Comparison of ENCODE assay signal across 8 mouse cellular contexts in genomic region chrX:73965307-73965706, GRCm38 (mm10). TPM values are rescaled to one million over a fixed set of nuclear protein-coding genes. Genes with fewer than 3 reads are reported as not detected.
DNase-seq lines count a peak whose midpoint lies in the region; ATAC-seq and TF ChIP-seq lines count a peak whose summit lies in the region.

No protein-coding gene starts in this region.

- H3K9me3 ChIP-seq in forebrain, embryonic 15.5 days: no peaks in the 10 kb centered on the region
- H3K9me3 ChIP-seq in intestine, embryonic 16.5 days (ENCODE audit: control insufficient read depth, low read length): no peaks in the 10 kb centered on the region
- H3K9me3 ChIP-seq in midbrain, embryonic 10.5 days (replicated peaks): 0 out of 2 replicates have a peak, but pooled peaks cover 4% of the 10 kb centered on the region
- H3K9me3 ChIP-seq in stomach, embryonic 15.5 days: no peaks in the 10 kb centered on the region

- TF ChIP-seq POLR2A in bone marrow macrophage, adult 2 months (IDR thresholded peaks at IDR 0.05; ENCODE audit: borderline replicate concordance, low read depth, low read length): no peak

- peak overlapping the region; percentile 99 for H3K27ac ChIP-seq in bone marrow macrophage, adult 2 months (ENCODE audit: insufficient read depth, low read depth, low read length)
- peak overlapping the region; percentile 100 for H3K27ac ChIP-seq in forebrain, embryonic 15.5 days (replicated peaks)
- peak overlapping the region; percentile 99 for H3K27ac ChIP-seq in intestine, embryonic 16.5 days (ENCODE audit: low read length)
- H3K27ac ChIP-seq in midbrain, embryonic 10.5 days (replicated peaks): peak overlapping the region; percentile 96
- H3K27ac ChIP-seq in stomach, embryonic 15.5 days: peak overlapping the region; percentile 99; the same call in 1 of the 2 replicates

- peak overlapping the region; percentile 66 for H3K9ac ChIP-seq in forebrain, embryonic 15.5 days (replicated peaks)
- H3K9ac ChIP-seq in intestine, embryonic 16.5 days (ENCODE audit: low read depth, low read length): peak overlapping the region; percentile 78
- no peak overlapping the region; the same call in 1 of the 2 replicates for H3K9ac ChIP-seq in stomach, embryonic 15.5 days

- WGBS in forebrain, embryonic 15.5 days: 26% methylated on average over 20 of the region's 20 CpGs
- WGBS in intestine, embryonic 16.5 days: 15% methylated on average over 19 of the region's 20 CpGs
- 22% methylated on average over 20 of the region's 20 CpGs for WGBS in midbrain, embryonic 10.5 days
- WGBS in stomach, embryonic 15.5 days: 23% methylated on average over 20 of the region's 20 CpGs

- no peak for TF ChIP-seq CTCF in bone marrow macrophage, adult 2 months (IDR thresholded peaks at IDR 0.05; ENCODE audit: low read depth, low read length)

- H3K27me3 ChIP-seq in forebrain, embryonic 15.5 days: no peaks in the 10 kb centered on the region
- H3K27me3 ChIP-seq in intestine, embryonic 16.5 days (replicated peaks; ENCODE audit: control insufficient read depth, insufficient read depth, low read length): no peaks in the 10 kb centered on the region
- 0 out of 2 replicates have a peak, but pooled peaks cover 14% of the 10 kb centered on the region for H3K27me3 ChIP-seq in midbrain, embryonic 10.5 days (ENCODE audit: low read depth, poor library complexity, severe bottlenecking)
- no peaks in the 10 kb centered on the region for H3K27me3 ChIP-seq in stomach, embryonic 15.5 days (replicated peaks)

- DNase-seq in cerebellum, adult 11 months: peak; percentile 41
- peak; percentile 67 to 76 for DNase-seq in left cerebral cortex, postnatal 14 days (ENCODE audit: low spot score in 2 of 2)
- no peak for DNase-seq in midbrain, embryonic 10.5 days (ENCODE audit: low spot score)

- intact Hi-C loops in left cerebral cortex, postnatal 14 days (cut with DNase I): loop anchor here (5.0 kb wide), 2 partner anchors 57 to 447 kb away; partner anchors contain the start of gene Irak1

- H3K36me3 ChIP-seq in forebrain, embryonic 15.5 days: no peaks in the 10 kb centered on the region
- H3K36me3 ChIP-seq in intestine, embryonic 16.5 days (ENCODE audit: control insufficient read depth, insufficient read depth, low read length): no peaks in the 10 kb centered on the region
- H3K36me3 ChIP-seq in midbrain, embryonic 10.5 days: peaks cover 45% of the 10 kb centered on the region
- H3K36me3 ChIP-seq in stomach, embryonic 15.5 days: no peaks in the 10 kb centered on the region

- peaks cover 27% of the 10 kb centered on the region for H3K4me1 ChIP-seq in bone marrow macrophage, adult 2 months (ENCODE audit: control insufficient read depth, insufficient read depth, low read length)
- peaks cover 28% of the 10 kb centered on the region for H3K4me1 ChIP-seq in forebrain, embryonic 15.5 days
- H3K4me1 ChIP-seq in intestine, embryonic 16.5 days (ENCODE audit: control insufficient read depth, insufficient read depth, low read length): peaks cover 12% of the 10 kb centered on the region
- H3K4me1 ChIP-seq in midbrain, embryonic 10.5 days: peaks cover 22% of the 10 kb centered on the region
- H3K4me1 ChIP-seq in stomach, embryonic 15.5 days: peaks cover 12% of the 10 kb centered on the region; the same call in 1 of the 2 replicates

- peak overlapping the region; percentile 67 for H3K4me2 ChIP-seq in forebrain, embryonic 15.5 days (replicated peaks)
- H3K4me2 ChIP-seq in intestine, embryonic 16.5 days (ENCODE audit: low read depth, low read length): peak overlapping the region; percentile 49
- H3K4me2 ChIP-seq in stomach, embryonic 15.5 days: peak overlapping the region; percentile 62

- peak overlapping the region; percentile 94 for H3K4me3 ChIP-seq in bone marrow macrophage, adult 2 months (ENCODE audit: insufficient read depth, low read length)
- H3K4me3 ChIP-seq in forebrain, embryonic 15.5 days: peak overlapping the region; percentile 72
- H3K4me3 ChIP-seq in intestine, embryonic 16.5 days (ENCODE audit: low read length): peak overlapping the region; percentile 70
- H3K4me3 ChIP-seq in midbrain, embryonic 10.5 days: peak overlapping the region; percentile 73
- H3K4me3 ChIP-seq in stomach, embryonic 15.5 days (replicated peaks): peak overlapping the region; percentile 64

- ATAC-seq in cerebellum, adult (ENCODE audit: insufficient number of reproducible peaks, low FRiP score, low TSS enrichment): no peak
- ATAC-seq in forebrain, embryonic 15.5 days (replicated peaks): no peak
- ATAC-seq in intestine, embryonic 16.5 days: no peak
- no peak for ATAC-seq in stomach, embryonic 15.5 days (ENCODE audit: insufficient read depth, low FRiP score, low read depth)

RNA-seq across cellular contexts. Expression of gene Hcfc1, which starts 0.8 kb away (rescaled TPM):
- polyA plus RNA-seq in bone marrow macrophage, adult 2 months (2012; ENCODE audit: insufficient read depth, insufficient read length, missing spikeins): 37.1 and 39.9 TPM in 2 replicates
- polyA plus RNA-seq in forebrain, embryonic 15.5 days (2015; fragmentation: Nextera tagmentation; extraction: Ambion mirVana): 59.4 and 61.6 TPM in 2 replicates
- polyA plus RNA-seq in intestine, embryonic 16.5 days (2015; fragmentation: Nextera tagmentation; extraction: Ambion mirVana): 33.8 and 34.2 TPM in 2 replicates
- 10 to 100 TPM; 71.8 to 73.7 TPM for total RNA-seq in left cerebral cortex, postnatal 14 days (2021)
- 69.6 and 78.0 TPM in 2 replicates for polyA plus RNA-seq in midbrain, embryonic 10.5 days (2016; fragmentation: Nextera tagmentation; extraction: Ambion mirVana)
- 40.8 and 46.8 TPM in 2 replicates for polyA plus RNA-seq in stomach, embryonic 15.5 days (2015; fragmentation: Nextera tagmentation; extraction: Ambion mirVana)

RNA-seq across cellular contexts. Expression of gene Renbp, which starts 34.7 kb away (rescaled TPM):
- polyA plus RNA-seq in bone marrow macrophage, adult 2 months (2012; ENCODE audit: insufficient read depth, insufficient read length, missing spikeins): 162 and 175 TPM in 2 replicates
- polyA plus RNA-seq in forebrain, embryonic 15.5 days (2015; fragmentation: Nextera tagmentation; extraction: Ambion mirVana): 8.3 and 9.3 TPM in 2 replicates
- 351 and 523 TPM in 2 replicates for polyA plus RNA-seq in intestine, embryonic 16.5 days (2015; fragmentation: Nextera tagmentation; extraction: Ambion mirVana)
- total RNA-seq in left cerebral cortex, postnatal 14 days (2021): 1 to 10 TPM; 5.4 to 6.4 TPM
- polyA plus RNA-seq in midbrain, embryonic 10.5 days (2016; fragmentation: Nextera tagmentation; extraction: Ambion mirVana): 16.8 and 23.3 TPM in 2 replicates
- polyA plus RNA-seq in stomach, embryonic 15.5 days (2015; fragmentation: Nextera tagmentation; extraction: Ambion mirVana): 49.5 and 55.0 TPM in 2 replicates

RNA-seq across cellular contexts. Expression of gene Naa10, which starts 43.6 kb away (rescaled TPM):
- 29.6 and 34.5 TPM in 2 replicates for polyA plus RNA-seq in bone marrow macrophage, adult 2 months (2012; ENCODE audit: insufficient read depth, insufficient read length, missing spikeins)
- 108 and 110 TPM in 2 replicates for polyA plus RNA-seq in forebrain, embryonic 15.5 days (2015; fragmentation: Nextera tagmentation; extraction: Ambion mirVana)
- polyA plus RNA-seq in intestine, embryonic 16.5 days (2015; fragmentation: Nextera tagmentation; extraction: Ambion mirVana): 170 and 184 TPM in 2 replicates
- 10 to 100 TPM; 57.2 to 58.8 TPM for total RNA-seq in left cerebral cortex, postnatal 14 days (2021)
- 144 and 159 TPM in 2 replicates for polyA plus RNA-seq in midbrain, embryonic 10.5 days (2016; fragmentation: Nextera tagmentation; extraction: Ambion mirVana)
- polyA plus RNA-seq in stomach, embryonic 15.5 days (2015; fragmentation: Nextera tagmentation; extraction: Ambion mirVana): 144 and 156 TPM in 2 replicates

RNA-seq across cellular contexts. Expression of gene Arhgap4, which starts 43.6 kb away (rescaled TPM):
- 102 and 106 TPM in 2 replicates for polyA plus RNA-seq in bone marrow macrophage, adult 2 months (2012; ENCODE audit: insufficient read depth, insufficient read length, missing spikeins)
- polyA plus RNA-seq in forebrain, embryonic 15.5 days (2015; fragmentation: Nextera tagmentation; extraction: Ambion mirVana): 2.2 and 2.3 TPM in 2 replicates
- 5.7 and 6.8 TPM in 2 replicates for polyA plus RNA-seq in intestine, embryonic 16.5 days (2015; fragmentation: Nextera tagmentation; extraction: Ambion mirVana)
- 1 to 10 TPM; 5.5 to 6.0 TPM for total RNA-seq in left cerebral cortex, postnatal 14 days (2021)
- 1.9 and 2.7 TPM in 2 replicates for polyA plus RNA-seq in midbrain, embryonic 10.5 days (2016; fragmentation: Nextera tagmentation; extraction: Ambion mirVana)
- 4.5 and 5.7 TPM in 2 replicates for polyA plus RNA-seq in stomach, embryonic 15.5 days (2015; fragmentation: Nextera tagmentation; extraction: Ambion mirVana)

RNA-seq across cellular contexts. Expression of gene Irak1, which starts 58.4 kb away (rescaled TPM):
- polyA plus RNA-seq in bone marrow macrophage, adult 2 months (2012; ENCODE audit: insufficient read depth, insufficient read length, missing spikeins): 66.7 and 69.6 TPM in 2 replicates
- polyA plus RNA-seq in forebrain, embryonic 15.5 days (2015; fragmentation: Nextera tagmentation; extraction: Ambion mirVana): 33.3 and 38.2 TPM in 2 replicates
- 50.4 and 51.7 TPM in 2 replicates for polyA plus RNA-seq in intestine, embryonic 16.5 days (2015; fragmentation: Nextera tagmentation; extraction: Ambion mirVana)
- total RNA-seq in left cerebral cortex, postnatal 14 days (2021): 10 to 100 TPM; 32.1 to 38.5 TPM
- 56.0 and 57.3 TPM in 2 replicates for polyA plus RNA-seq in midbrain, embryonic 10.5 days (2016; fragmentation: Nextera tagmentation; extraction: Ambion mirVana)
- polyA plus RNA-seq in stomach, embryonic 15.5 days (2015; fragmentation: Nextera tagmentation; extraction: Ambion mirVana): 68.3 and 71.1 TPM in 2 replicates
